Mouse (Mus musculus): Measurements from ENCODE around the gene Ahdc1. TPM values are rescaled to one million over a fixed set of nuclear protein-coding genes. Genes with fewer than 3 reads are reported as not detected.

Ahdc1 gene
- polyA plus RNA-seq, 1 experiment, result 58.2 TPM

- peak overlapping the region; percentile 26 for H3ac ChIP-seq (ENCODE audit: control insufficient read depth, insufficient read length)
- H3K27me3 ChIP-seq (ENCODE audit: control insufficient read depth, insufficient read depth, insufficient read length), result no peaks in the 10 kb centered on the region
- H3K79me2 ChIP-seq (ENCODE audit: control insufficient read depth, insufficient read depth), result no peaks in the 10 kb centered on the region
- no peaks in the 10 kb centered on the region for H3K36me3 ChIP-seq (ENCODE audit: control insufficient read depth, insufficient read depth)
- H3K4me2 ChIP-seq (ENCODE audit: low read depth), result peak overlapping the region; percentile 86
- peak overlapping the region; percentile 18 for H3K4me3 ChIP-seq
- TF ChIP-seq REST (IDR thresholded peaks at IDR 0.05; ENCODE audit: insufficient read depth, insufficient read length), result peak; percentile 45
- TF ChIP-seq MAX (IDR thresholded peaks at IDR 0.05; ENCODE audit: low read depth), result no peak
- no peak for TF ChIP-seq CEBPB (IDR thresholded peaks at IDR 0.05; ENCODE audit: insufficient read depth, poor library complexity, severe bottlenecking)
- TF ChIP-seq POLR2AphosphoS2 (IDR thresholded peaks at IDR 0.05; ENCODE audit: insufficient read length, low read depth), result no peak
- peak; percentile 89 to 95 (median 94) for TF ChIP-seq MYOD1 (IDR thresholded peaks at IDR 0.05; ENCODE audit: control insufficient read depth in 1 of 3, insufficient read length in 2 of 3, low read depth in 2 of 3)
- peak; percentile 55 for TF ChIP-seq TCF3 (IDR thresholded peaks at IDR 0.05; ENCODE audit: insufficient read length, low read depth)
- TF ChIP-seq USF1 (IDR thresholded peaks at IDR 0.05; ENCODE audit: low read depth), result no peak
- TF ChIP-seq TCF12 (IDR thresholded peaks at IDR 0.05; ENCODE audit: insufficient read depth, poor library complexity, severe bottlenecking), result peak; percentile 91
- TF ChIP-seq E2F4 (IDR thresholded peaks at IDR 0.05; ENCODE audit: insufficient read depth), result no peak
- TF ChIP-seq MYOG (IDR thresholded peaks at IDR 0.05; ENCODE audit: control insufficient read depth in 1 of 3, insufficient read depth in 1 of 3, insufficient read length in 2 of 3, low read depth in 2 of 3), result peak; percentile 82 to 95 (median 93)
- TF ChIP-seq SRF (IDR thresholded peaks at IDR 0.05; ENCODE audit: control insufficient read depth, insufficient read length, low read depth), result no peak
- peak; percentile 37 for TF ChIP-seq POLR2A (IDR thresholded peaks at IDR 0.05; ENCODE audit: insufficient read length, low read depth)
These were observed 96.8 kb downstream of the Ahdc1 start for GRCm38 (mm10) chr4:133107788-133108281.

GRCm38 (mm10) chr4:133108481-133109334 lies 97.6 kb downstream of the Ahdc1 start:
- H3K4me3 ChIP-seq, result peak overlapping the region; percentile 18
- H3K79me2 ChIP-seq (ENCODE audit: control insufficient read depth, insufficient read depth), result no peaks in the 10 kb centered on the region
- peak overlapping the region; percentile 26 for H3ac ChIP-seq (ENCODE audit: control insufficient read depth, insufficient read length)
- H3K4me2 ChIP-seq (ENCODE audit: low read depth), result peak overlapping the region; percentile 86
- TF ChIP-seq POLR2AphosphoS2 (IDR thresholded peaks at IDR 0.05; ENCODE audit: insufficient read length, low read depth) (no peak), MYOG (IDR thresholded peaks at IDR 0.05; ENCODE audit: control insufficient read depth in 1 of 3, insufficient read depth in 1 of 3, insufficient read length in 2 of 3, low read depth in 2 of 3) (peak in 2 of 3 experiments; percentile 19 to 57), CEBPB (IDR thresholded peaks at IDR 0.05; ENCODE audit: insufficient read depth, poor library complexity, severe bottlenecking) (no peak), E2F4 (IDR thresholded peaks at IDR 0.05; ENCODE audit: insufficient read depth) (no peak), USF1 (IDR thresholded peaks at IDR 0.05; ENCODE audit: low read depth) (no peak), MAX (IDR thresholded peaks at IDR 0.05; ENCODE audit: low read depth) (no peak), TCF3 (IDR thresholded peaks at IDR 0.05; ENCODE audit: insufficient read length, low read depth) (no peak), TCF12 (IDR thresholded peaks at IDR 0.05; ENCODE audit: insufficient read depth, poor library complexity, severe bottlenecking) (no peak), MYOD1 (IDR thresholded peaks at IDR 0.05; ENCODE audit: control insufficient read depth in 1 of 3, insufficient read length in 2 of 3, low read depth in 2 of 3) (peak in 2 of 3 experiments; percentile 13 to 55), POLR2A (IDR thresholded peaks at IDR 0.05; ENCODE audit: insufficient read length, low read depth) (peak; percentile 30), REST (IDR thresholded peaks at IDR 0.05; ENCODE audit: insufficient read depth, insufficient read length) (no peak), SRF (IDR thresholded peaks at IDR 0.05; ENCODE audit: control insufficient read depth, insufficient read length, low read depth) (no peak)
- H3K27me3 ChIP-seq (ENCODE audit: control insufficient read depth, insufficient read depth, insufficient read length), result no peaks in the 10 kb centered on the region
- no peaks in the 10 kb centered on the region for H3K36me3 ChIP-seq (ENCODE audit: control insufficient read depth, insufficient read depth)

GRCm38 (mm10) chr4:133109335-133109801 lies 98.3 kb downstream of the Ahdc1 start:
- H3K36me3 ChIP-seq (ENCODE audit: control insufficient read depth, insufficient read depth), result no peaks in the 10 kb centered on the region
- no peak for TF ChIP-seq USF1 (IDR thresholded peaks at IDR 0.05; ENCODE audit: low read depth)
- TF ChIP-seq POLR2A (IDR thresholded peaks at IDR 0.05; ENCODE audit: insufficient read length, low read depth), result no peak
- TF ChIP-seq TCF12 (IDR thresholded peaks at IDR 0.05; ENCODE audit: insufficient read depth, poor library complexity, severe bottlenecking), result no peak
- TF ChIP-seq MYOD1 (IDR thresholded peaks at IDR 0.05; ENCODE audit: control insufficient read depth in 1 of 3, insufficient read length in 2 of 3, low read depth in 2 of 3), result no peak
- no peak for TF ChIP-seq MAX (IDR thresholded peaks at IDR 0.05; ENCODE audit: low read depth)
- no peak for TF ChIP-seq REST (IDR thresholded peaks at IDR 0.05; ENCODE audit: insufficient read depth, insufficient read length)
- TF ChIP-seq TCF3 (IDR thresholded peaks at IDR 0.05; ENCODE audit: insufficient read length, low read depth), result no peak
- no peak for TF ChIP-seq E2F4 (IDR thresholded peaks at IDR 0.05; ENCODE audit: insufficient read depth)
- no peak for TF ChIP-seq POLR2AphosphoS2 (IDR thresholded peaks at IDR 0.05; ENCODE audit: insufficient read length, low read depth)
- no peak for TF ChIP-seq SRF (IDR thresholded peaks at IDR 0.05; ENCODE audit: control insufficient read depth, insufficient read length, low read depth)
- peak overlapping the region; percentile 86 for H3K4me2 ChIP-seq (ENCODE audit: low read depth)
- no peaks in the 10 kb centered on the region for H3K79me2 ChIP-seq (ENCODE audit: control insufficient read depth, insufficient read depth)
- H3K27me3 ChIP-seq (ENCODE audit: control insufficient read depth, insufficient read depth, insufficient read length), result no peaks in the 10 kb centered on the region
- H3K4me3 ChIP-seq, result peak overlapping the region; percentile 18
- no peak overlapping the region for H3ac ChIP-seq (ENCODE audit: control insufficient read depth, insufficient read length)

- TF ChIP-seq MYOD1 (IDR thresholded peaks at IDR 0.05; ENCODE audit: control insufficient read depth in 1 of 3, insufficient read length in 2 of 3, low read depth in 2 of 3) (peak; percentile 36 to 95 (median 89)), MYOG (IDR thresholded peaks at IDR 0.05; ENCODE audit: control insufficient read depth in 1 of 3, insufficient read depth in 1 of 3, insufficient read length in 2 of 3, low read depth in 2 of 3) (peak in 2 of 3 experiments; percentile 83 to 94), TCF12 (IDR thresholded peaks at IDR 0.05; ENCODE audit: insufficient read depth, poor library complexity, severe bottlenecking) (peak; percentile 75), USF1 (IDR thresholded peaks at IDR 0.05; ENCODE audit: low read depth) (no peak), REST (IDR thresholded peaks at IDR 0.05; ENCODE audit: insufficient read depth, insufficient read length) (no peak), POLR2A (IDR thresholded peaks at IDR 0.05; ENCODE audit: insufficient read length, low read depth) (no peak), CEBPB (IDR thresholded peaks at IDR 0.05; ENCODE audit: insufficient read depth, poor library complexity, severe bottlenecking) (peak; percentile 71), TCF3 (IDR thresholded peaks at IDR 0.05; ENCODE audit: insufficient read length, low read depth) (peak; percentile 72)
- Histone ChIP-seq H3K36me3 (ENCODE audit: control insufficient read depth, insufficient read depth) (no peaks in the 10 kb centered on the region), H3K4me3 (no peak overlapping the region), H3ac (ENCODE audit: control insufficient read depth, insufficient read length) (no peak overlapping the region), H3K4me2 (ENCODE audit: low read depth) (peak overlapping the region; percentile 54), H3K27me3 (ENCODE audit: control insufficient read depth, insufficient read depth, insufficient read length) (no peaks in the 10 kb centered on the region), H3K79me2 (ENCODE audit: control insufficient read depth, insufficient read depth) (no peaks in the 10 kb centered on the region)
These were observed 101.2 kb downstream of the Ahdc1 start for GRCm38 (mm10) chr4:133112175-133112838.

All from myocyte (in vitro differentiated cells).